Mouse (Mus musculus) gastrocnemius, adult 2 months (tissue): Measurements from ENCODE around the gene Loxl1. TPM values are rescaled to one million over a fixed set of nuclear protein-coding genes. Genes with fewer than 3 reads are reported as not detected.
A peak's percentile ranks its signal among the peaks of the same experiment; 100 is the strongest.

Source experiments
- DNase-seq: peaks from one replicate; pipeline ENCODE4 v3.0.0; 2022
- H3K27ac ChIP-seq: fragments of 200-600 bp; 2 replicates; pipeline ENCODE4 v1.8.1; 2022; ENCODE audit warnings: mild to moderate bottlenecking
- H3K4me3 ChIP-seq: fragments of 200-600 bp; 2 replicates; pipeline ENCODE4 v1.8.1; 2022; ENCODE audit warnings: mild to moderate bottlenecking, moderate library complexity
- CTCF ChIP-seq: fragments of 200-600 bp; IDR thresholded peaks from 2 replicates; pipeline ENCODE4 v1.8.1; 2022; ENCODE audit warnings: antibody characterized with exemption, mild to moderate bottlenecking, moderate library complexity
- intact Hi-C: fragments of 180-260 bp; cut with DNase I; formaldehyde crosslinking; loops from one replicate; pipeline ENCODE4 v1.15.1; 2025
- total RNA-seq, 2 experiments: library from RNA; stranded (reverse); gene quantifications; 2 replicates each; pipeline ENCODE4 v1.2.3; 2021

Gene Loxl1
- total RNA-seq, 2 experiments from 2014 or later, result 10.6 to 17.9 TPM

DNA sequence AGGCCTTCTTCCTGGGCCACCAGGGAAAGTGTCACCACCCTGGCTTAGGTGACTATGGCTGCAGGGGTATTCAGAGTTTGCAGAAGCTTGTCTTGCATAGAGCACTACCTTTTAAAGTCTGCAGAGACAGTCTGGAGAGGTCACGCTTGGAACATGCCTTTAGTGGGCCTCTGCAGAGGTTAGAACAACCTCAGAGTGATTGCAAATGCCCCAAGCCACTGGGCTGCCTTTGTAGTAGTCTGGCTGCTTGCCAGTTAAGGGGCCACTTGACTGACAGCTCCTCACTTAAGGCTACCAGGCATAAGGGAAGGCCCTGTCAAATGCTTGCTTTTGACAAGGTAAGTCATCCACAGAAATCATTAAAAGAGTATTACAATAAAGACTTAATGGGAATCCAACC is 14.4 kb upstream of the Loxl1 start:
- DNase-seq, result no peak
- TF ChIP-seq CTCF, result no peak
- intact Hi-C loops, result no loop called here
- Histone ChIP-seq H3K4me3 (no peak overlapping the region), H3K27ac (no peak overlapping the region)

DNA sequence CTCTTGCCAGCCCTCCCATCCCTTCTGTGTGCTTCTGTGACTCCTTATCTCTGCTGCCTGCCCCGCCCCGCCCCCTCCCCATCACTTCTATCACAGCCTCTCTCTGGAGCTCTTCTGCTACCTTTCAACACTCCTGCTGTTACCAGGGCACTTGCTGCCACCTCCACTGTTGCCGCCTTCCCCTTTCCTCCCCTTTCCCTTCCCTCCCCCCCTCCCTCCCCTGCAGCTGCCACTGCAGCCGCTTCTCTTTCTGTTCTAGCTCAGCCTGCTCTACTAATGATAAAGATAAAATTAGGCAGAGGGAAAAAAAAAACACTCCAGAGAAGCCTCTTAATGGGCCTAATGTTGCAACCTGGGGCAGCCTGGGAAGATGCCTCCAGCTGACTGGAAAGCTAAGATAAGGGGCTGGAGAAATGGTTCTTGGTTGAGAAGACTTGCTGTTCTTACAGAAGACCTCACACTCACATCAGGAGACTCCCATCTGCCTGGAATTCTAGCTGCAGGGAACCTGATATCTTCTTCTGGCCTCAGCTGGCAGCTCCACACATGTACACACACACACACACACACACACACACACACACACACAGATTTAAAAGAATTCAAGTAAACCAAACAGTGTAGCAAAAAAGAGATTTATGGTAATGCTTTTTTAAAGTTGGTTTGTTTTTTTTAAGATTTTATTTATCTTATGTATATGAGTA is 13.6 kb upstream of the Loxl1 start:
- no peak for DNase-seq
- Histone ChIP-seq H3K27ac (no peak overlapping the region), H3K4me3 (no peak overlapping the region)
- TF ChIP-seq CTCF, result no peak
- intact Hi-C loops, result no loop called here

DNA sequence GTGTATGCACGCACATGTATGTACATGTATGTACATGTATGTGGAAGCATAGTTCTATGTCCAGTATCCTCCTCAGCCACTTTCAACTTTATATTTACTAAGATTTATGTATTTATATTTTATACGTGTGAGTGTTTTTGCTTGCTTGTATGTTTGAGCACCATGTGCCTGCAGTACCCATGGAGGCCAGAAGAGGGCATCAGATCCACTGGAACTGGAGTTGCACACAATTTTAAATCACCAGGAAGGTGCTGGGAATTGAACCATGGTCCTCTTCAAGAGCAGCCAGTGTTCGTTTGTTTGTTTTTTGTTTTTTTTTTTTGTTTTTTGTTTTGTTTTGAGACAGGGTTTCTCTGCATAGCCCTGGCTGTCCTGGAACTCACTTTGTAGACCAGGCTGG is 8.7 kb upstream of the Loxl1 start:
- intact Hi-C loops, result no loop called here
- Histone ChIP-seq H3K27ac (no peak overlapping the region), H3K4me3 (no peak overlapping the region)
- TF ChIP-seq CTCF, result peak; percentile 41
- no peak for DNase-seq

DNA sequence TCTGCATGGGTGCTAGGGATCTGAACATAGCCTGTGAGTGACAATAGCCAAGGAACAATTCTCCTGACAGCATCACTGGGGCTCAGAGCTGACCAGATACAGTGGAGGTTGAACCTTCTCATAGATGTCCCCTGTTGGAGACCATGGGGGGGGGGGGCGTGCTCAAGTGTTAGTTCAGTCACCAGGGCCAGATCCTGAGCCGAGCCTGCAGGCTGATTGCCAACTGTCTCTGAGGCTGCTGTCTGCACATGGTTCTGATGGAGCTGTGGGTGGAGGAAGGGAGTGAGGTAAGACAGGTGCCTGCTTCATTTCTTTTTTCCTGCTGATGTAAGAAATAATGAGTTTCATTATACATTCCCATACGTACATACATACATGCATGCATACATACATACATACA is 5.3 kb upstream of the Loxl1 start:
- no peak for TF ChIP-seq CTCF
- Histone ChIP-seq H3K4me3 (no peak overlapping the region), H3K27ac (no peak overlapping the region)
- intact Hi-C loops, result no loop called here
- no peak for DNase-seq

DNA sequence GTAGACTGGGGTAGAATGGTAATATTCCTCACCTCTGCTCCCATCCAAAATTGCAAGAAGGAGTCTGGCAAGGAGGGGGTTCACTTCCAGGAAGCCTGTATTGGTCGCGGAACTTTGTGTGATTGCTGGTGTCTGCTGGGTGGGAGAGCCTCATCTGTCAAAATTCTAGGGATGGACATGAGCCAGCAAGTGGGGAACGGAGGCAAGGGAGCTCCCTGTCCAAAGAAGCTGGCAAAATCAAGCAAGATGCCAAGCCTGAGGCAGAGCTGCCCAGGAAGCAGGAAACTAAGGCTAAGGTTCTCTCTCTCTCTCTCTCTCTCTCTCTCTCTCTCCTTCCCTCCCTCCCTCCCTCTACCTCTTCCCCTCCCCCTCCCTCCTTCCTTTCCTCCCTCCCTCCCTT is 4.4 kb upstream of the Loxl1 start:
- no peak for TF ChIP-seq CTCF
- DNase-seq, result no peak
- intact Hi-C loops, result no loop called here
- Histone ChIP-seq H3K4me3 (no peak overlapping the region), H3K27ac (no peak overlapping the region)

DNA sequence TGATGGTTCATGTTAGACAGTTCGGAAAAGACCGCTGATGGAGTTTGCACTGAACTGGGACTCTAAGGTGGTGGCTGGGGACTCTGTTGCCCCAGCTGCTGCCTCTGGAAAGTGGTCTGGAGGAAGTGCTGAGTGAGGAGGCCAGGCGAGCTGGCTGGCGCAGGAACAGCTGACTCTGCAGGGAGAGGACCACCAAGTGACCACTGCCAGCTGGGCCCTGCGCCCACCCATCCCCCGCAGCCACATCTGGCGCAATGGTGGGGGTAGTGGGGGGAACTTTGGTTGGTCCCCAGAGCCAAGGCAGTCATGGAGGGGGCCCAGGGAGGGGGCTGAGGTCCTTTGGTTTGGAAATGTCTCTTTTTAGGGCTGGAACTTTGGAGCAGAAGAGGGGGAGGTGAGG is 3.8 kb upstream of the Loxl1 start:
- no peak overlapping the region for H3K4me3 ChIP-seq
- intact Hi-C loops, result no loop called here
- no peak for DNase-seq
- no peak overlapping the region for H3K27ac ChIP-seq
- no peak for TF ChIP-seq CTCF

DNA sequence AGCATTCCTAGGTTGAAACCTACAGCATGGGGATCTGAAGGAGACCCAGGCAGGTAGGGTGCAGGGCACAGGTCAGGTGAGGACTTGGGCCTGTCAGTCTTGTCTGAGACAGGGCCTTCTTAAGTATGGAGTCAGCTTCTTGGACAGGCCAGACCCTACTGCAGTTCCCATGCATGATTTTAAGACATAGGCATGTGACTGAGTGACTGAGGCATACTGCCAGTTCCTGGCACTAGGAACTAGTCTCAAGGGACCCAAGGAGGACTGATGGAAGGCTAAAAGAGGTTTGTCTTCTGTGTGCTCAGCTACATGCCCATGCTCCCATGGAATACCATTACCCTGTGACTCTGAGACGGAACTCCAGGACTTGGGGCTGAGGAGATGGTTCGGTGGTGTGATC is 2.9 kb upstream of the Loxl1 start:
- intact Hi-C loops, result no loop called here
- no peak overlapping the region for H3K4me3 ChIP-seq
- TF ChIP-seq CTCF, result no peak
- DNase-seq, result peak; percentile 54
- peak overlapping the region; percentile 78 for H3K27ac ChIP-seq

DNA sequence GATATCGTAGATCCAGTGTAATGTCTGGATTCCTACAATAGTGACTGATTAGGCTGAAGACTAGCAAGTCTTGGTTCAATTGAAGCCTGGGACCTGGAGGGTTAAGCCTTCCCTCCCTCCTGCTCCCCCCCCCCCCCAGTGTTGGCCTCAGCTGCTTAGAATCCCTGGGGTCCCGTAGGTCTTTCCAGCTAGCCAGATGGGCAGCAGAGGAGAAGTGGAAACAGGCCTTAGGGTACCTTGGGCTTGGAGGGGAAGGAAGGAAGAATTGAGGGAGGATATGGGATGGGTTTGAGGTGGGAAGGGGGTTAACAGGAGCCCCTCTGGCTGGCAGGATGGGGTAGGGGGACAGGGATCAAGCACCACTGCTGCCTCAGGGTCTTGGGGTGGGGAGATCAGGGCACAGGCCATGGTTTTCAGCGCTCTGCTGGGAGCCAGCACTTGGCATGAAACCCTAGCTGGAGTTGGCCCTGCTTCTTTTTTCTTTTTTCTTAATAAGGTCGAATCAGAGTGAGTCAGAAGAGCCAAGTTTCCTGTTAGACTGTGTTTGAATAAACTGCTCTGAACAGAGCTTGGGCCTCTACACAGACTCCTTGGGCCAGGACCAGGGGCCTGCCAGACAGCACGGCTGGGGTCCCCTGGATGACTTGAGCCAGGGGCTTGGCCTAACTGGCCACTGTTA is 1.8 kb upstream of the Loxl1 start:
- no peak for TF ChIP-seq CTCF
- intact Hi-C loops, result no loop called here
- H3K4me3 ChIP-seq, result peak overlapping the region; percentile 32
- H3K27ac ChIP-seq, result peak overlapping the region; percentile 78
- DNase-seq, result peak; percentile 64

DNA sequence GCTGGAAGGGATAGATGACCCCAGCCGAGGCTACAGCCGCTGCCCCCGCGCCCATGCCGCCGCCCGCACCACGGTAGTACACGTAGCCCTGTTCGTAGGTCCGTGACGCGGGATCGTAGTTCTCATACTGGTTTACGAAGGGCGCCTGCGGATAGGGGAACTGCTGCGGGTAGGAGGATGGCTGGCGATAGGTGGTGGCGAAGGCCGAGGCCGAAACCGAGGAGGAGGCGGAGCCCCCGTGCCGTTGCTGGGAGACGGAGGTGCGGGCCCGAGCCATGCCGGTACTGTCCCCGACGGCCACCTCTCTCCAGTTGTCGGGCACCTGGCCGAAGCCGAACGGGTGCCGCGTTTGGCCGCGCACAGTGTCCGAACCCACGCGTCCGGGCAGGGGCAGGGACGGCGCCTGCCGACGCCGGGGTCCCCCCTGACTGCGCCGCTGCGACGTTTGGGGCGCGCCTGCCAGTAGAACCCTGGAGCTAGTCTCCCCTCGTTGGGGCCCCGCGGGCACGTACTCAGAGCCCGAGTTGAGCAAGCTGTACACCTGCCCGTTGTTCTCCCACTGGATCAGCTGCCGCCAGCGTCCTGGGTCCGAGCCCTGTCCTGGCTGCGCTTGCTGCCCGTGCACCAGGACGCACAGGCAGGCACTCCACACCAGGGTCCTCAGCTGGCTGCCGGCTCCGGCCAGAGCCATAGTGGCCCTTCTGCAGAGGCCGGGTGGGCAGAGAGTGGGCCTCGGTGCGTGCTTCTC is 616 bp downstream of the Loxl1 start:
- no peak for TF ChIP-seq CTCF
- Histone ChIP-seq H3K4me3 (peak overlapping the region; percentile 74), H3K27ac (peak overlapping the region; percentile 87)
- intact Hi-C loops, result no loop called here
- DNase-seq, result peak; percentile 71

DNA sequence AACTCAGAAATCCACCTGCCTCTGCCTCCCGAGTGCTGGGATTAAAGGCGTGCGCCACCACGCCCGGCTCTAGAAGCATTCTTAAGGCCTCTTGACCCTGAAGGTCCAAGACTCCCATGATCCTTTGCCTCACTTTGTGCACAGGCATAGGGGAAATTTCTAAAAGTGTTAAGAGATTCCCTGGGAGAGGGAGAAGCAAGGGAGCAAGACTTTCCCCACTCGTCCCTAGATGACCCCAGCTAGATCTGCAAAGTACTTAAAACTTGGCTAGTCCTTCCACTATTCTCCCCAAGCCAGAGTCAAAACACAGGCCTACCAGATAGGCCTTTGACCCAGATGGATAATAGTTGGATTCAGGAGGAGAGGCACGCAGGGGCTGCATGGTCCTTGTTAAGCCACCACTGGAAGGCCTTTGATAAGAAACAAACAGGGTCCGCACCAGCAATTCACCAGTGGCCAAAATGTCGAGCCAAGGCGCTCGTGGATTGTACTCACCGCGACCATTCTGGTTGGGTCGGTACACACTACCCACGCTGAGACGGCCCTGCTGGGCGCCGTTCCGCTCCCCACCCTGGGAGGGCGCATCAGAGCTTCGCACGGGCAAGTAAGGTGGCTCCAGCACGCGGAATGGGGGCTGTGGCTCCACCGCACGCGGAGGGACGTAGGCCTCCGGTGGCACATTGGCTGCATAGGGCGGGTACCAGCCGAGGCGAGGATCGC is 1.6 kb downstream of the Loxl1 start:
- intact Hi-C loops, result no loop called here
- DNase-seq, result peak; percentile 55
- H3K4me3 ChIP-seq, result peak overlapping the region; percentile 74
- TF ChIP-seq CTCF, result peak; percentile 17; the same call in 1 of the 2 replicates
- peak overlapping the region; percentile 87 for H3K27ac ChIP-seq

DNA sequence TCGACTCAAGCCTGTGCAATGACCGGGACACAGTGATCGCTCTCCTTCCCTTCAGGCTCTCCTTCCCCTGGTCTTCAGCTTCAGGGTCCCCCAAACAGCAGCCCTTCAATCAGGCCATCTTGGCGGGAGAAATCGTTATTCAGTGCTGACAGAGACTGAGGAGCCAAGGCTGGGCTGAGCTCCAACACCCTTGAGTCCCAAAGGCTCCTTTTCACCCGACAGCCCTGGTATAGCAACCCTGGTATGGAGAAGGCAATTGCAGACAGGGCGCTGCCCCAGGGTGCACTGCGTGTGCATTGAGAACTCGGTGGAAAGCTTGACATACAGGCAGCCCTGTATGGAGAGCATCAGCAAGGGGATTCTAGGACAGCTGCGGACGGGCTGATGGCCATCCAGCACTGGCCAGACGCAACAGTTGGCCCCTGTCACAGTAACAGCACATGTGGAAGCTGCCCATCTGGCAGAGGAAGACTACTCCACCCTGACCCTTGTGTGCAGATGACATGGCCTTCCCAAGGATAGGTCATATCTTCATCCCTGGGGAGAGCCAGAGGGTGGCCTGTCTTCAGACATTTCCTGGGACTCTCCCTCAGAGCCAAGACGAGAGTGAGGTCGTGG is 2.8 kb downstream of the Loxl1 start:
- no peak for TF ChIP-seq CTCF
- peak overlapping the region; percentile 74 for H3K4me3 ChIP-seq
- peak; percentile 80 for DNase-seq
- intact Hi-C loops, result no loop called here
- H3K27ac ChIP-seq, result peak overlapping the region; percentile 87

DNA sequence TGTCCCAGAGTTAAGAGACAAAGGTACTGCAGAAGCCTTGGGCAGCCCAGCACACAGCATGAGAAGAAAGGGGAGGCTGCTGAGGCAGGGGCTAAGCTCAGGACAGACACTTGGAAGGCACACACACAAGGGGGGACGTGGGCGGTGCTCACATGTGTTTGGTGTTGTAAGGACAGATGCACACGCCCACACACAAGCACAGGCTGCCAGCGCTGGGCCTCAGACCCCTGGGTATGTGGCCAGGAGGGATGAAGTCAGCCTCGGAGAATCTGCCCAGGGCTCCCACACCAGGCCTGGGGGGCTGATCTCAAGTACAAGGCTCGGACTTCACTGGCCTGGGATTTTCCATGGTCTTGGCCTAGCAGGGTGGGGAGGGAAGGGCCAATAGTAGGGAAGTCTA is 4.6 kb downstream of the Loxl1 start:
- DNase-seq, result peak; percentile 84
- H3K27ac ChIP-seq, result peak overlapping the region; percentile 87

More for the DNA sequence above, 4.6 kb downstream of the Loxl1 start:
- intact Hi-C loops, result no loop called here
- no peak for TF ChIP-seq CTCF
- peak overlapping the region; percentile 74 for H3K4me3 ChIP-seq
